Mouse (Mus musculus) adrenal gland, postnatal 36 days (tissue): ENCODE data around the gene Rarres2. TPM values are rescaled to one million over a fixed set of nuclear protein-coding genes. Genes with fewer than 3 reads are reported as not detected.

Experiments used
- DNase-seq, 2 experiments: peaks; one replicate each; pipeline ENCODE4 v3.0.0; 2021; ENCODE audit warnings: mixed read lengths in 1 of 2
- long read RNA-seq, 2 experiments: library from polyadenylated mRNA; stranded (forward); transcript quantifications; one replicate each; pipeline ENCODE4 v2.0.0; 2021; ENCODE audit warnings: borderline sequencing depth in 2 of 2
- total RNA-seq, 2 experiments: library from RNA; stranded (reverse); gene quantifications; 2 replicates each; pipeline ENCODE4 v1.2.3; 2021

Rarres2 gene
- 10 to 100 TPM; 52.7 to 77.5 TPM for total RNA-seq
- long read RNA-seq, experiment 1, transcript Rarres2-201 (6 exons, 731 nt) = minor isoform, 5 of 27 reads
- long read RNA-seq, experiment 1, transcript Rarres2-204 (6 exons, 795 nt) = major isoform, 10 of 27 reads
- long read RNA-seq, experiment 1, partial matches to known transcripts = 3 of 27 reads
- long read RNA-seq, experiment 1, other reads (novel, unspliced or antisense) = 3 of 27 reads
- long read RNA-seq, experiment 2, transcript Rarres2-204 (6 exons, 795 nt) = major isoform, 5 of 15 reads
- long read RNA-seq, experiment 2, partial matches to known transcripts = 3 of 15 reads
- long read RNA-seq, experiment 2, other reads (novel, unspliced or antisense) = 0 of 15 reads

DNA sequence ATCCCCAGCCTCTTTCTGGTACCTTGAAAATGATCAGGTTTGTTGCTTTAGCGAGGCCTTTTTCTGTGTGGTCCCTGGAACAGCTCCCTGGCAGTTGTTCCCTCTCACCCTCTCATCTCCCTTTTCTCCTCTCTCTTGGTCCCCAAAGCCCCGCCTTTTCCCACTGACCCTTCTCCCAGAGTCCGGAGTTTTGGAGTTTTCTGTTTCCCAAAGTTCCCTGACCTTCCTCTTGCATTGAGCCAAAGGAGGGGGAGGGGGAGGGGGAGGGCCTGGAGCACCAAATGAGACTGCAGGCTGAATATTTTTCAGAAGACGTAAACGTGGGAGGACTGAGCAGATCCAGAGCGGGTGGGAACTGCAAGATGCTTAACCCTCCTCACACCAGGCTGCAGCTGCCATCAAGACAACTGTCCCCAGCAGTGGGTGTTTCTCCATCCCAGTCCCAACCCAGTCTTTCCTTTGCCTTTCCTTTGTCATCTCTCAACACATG, at the start of gene Rarres2:
TSS of gene Rarres2 (minus strand) at position 218 of the 490 bp plus-strand sequence.
- peak in 1 of 2 experiments; percentile 44 for DNase-seq

DNA sequence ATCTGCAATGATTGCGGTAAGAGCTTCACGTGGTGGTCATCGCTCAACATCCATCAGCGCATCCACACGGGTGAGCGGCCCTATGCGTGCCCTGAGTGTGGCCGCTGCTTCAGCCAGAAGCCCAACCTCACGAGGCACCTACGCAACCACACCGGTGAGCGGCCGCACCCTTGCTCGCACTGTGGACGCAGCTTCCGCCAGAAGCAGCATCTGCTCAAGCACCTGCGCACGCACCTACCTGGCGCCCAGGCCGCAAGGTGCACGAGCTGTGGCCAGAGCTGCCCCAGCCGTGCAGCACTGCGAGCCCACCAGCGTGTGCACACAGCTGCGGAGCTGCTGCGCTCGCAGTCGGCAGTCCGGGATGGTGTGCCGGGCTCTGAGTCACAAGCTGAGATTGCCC, 47.4 kb upstream of the Rarres2 start:
- no peak for DNase-seq

DNA sequence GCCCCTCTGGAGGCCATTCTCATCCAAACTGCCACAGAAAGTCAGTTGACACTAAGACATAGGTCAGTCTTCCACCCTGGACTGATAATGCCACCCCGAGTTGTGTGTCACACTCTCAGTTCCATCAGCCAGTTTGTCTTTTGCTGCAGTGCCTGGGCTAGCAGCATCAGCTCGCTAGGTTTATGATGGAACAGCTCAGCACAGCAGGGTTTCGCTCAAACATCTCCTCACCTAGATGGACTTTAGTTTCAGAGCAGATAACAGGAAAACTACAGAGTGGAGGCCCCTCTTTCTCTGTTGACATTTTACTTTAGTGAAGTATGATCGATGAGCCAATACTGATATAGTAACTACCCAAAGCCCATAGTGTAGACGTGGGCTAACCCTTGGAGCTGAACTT, 42.2 kb upstream of the Rarres2 start:
- no peak for DNase-seq

DNA sequence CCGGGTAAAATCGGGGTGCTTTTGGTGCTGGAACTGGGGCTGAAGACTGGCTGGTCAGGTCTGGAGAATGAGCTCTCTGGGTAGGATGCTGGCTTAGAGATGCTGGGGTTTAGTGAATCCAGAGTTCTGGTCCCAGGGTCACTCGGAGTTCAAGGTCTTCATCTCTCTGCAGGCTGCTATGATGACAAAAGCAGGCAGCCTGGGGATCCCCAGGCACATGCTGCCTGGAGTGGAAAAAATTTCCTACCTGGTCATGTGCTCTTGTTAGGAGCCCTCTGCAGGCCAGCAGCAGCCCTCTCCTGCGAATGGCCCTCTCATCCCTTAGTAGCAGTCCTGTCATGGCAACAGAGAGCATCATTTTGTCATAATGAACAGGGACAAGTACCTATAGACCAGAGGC, 40.9 kb upstream of the Rarres2 start:
- DNase-seq = no peak

DNA sequence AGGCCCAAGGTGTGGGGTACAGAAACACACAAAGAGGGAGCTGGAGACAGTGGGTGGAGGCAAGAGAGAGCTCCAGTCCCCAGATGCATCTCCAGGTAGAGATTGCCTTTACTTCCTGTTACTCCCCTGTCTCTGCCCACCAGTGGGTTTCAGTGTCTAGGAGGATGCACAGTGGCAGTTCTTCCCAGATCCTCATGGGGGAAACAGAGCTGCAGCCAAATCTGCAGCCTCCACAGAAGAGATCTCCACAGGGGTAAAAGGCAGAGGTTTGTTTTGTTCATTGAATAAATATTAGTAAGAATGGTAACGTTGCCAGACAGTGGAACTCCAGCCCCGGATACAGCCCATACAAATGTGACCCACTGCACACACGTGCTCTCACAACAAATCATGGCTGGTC, 38.1 kb upstream of the Rarres2 start:
- DNase-seq = no peak

DNA sequence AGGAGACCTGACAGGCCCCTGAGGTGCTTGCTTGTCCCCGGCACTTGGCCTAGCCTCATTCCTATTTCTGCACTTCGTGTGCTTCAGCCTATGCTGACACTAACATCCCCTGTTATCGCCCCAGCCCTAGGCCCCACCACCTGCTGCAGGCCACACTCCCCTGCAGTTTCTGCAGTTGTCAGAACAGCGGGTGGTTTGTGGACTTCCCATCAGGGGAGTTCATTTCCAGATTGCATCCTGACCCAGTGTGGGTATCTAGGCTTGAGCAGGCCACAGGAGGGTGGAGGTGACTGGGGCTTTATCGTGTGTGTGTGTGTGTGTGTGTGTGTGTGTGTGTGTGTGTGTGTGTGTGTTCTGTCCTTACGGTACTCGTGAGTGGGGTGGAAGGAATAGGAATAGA, 36.9 kb upstream of the Rarres2 start:
- no peak for DNase-seq

DNA sequence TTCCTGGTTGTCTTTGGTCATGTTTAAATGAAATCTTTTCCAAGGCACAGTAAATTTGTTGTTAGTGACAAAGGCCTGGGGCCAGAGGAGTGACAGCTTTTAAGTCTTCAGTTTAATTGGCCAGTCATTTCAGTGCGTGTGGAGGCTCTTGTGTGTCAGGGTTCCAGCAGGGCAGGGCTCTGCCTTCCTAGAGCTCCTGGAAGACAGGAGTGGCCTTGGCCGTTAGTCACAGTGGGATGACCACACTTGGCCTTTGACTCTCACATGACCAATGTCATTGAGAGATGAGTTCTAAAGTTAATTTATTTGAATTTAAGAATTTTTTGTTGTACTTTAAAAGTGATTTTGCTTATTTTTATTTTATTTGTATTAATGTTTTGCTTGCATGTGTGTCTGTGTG, 35.5 kb upstream of the Rarres2 start:
- peak; percentile 64 to 77 for DNase-seq

DNA sequence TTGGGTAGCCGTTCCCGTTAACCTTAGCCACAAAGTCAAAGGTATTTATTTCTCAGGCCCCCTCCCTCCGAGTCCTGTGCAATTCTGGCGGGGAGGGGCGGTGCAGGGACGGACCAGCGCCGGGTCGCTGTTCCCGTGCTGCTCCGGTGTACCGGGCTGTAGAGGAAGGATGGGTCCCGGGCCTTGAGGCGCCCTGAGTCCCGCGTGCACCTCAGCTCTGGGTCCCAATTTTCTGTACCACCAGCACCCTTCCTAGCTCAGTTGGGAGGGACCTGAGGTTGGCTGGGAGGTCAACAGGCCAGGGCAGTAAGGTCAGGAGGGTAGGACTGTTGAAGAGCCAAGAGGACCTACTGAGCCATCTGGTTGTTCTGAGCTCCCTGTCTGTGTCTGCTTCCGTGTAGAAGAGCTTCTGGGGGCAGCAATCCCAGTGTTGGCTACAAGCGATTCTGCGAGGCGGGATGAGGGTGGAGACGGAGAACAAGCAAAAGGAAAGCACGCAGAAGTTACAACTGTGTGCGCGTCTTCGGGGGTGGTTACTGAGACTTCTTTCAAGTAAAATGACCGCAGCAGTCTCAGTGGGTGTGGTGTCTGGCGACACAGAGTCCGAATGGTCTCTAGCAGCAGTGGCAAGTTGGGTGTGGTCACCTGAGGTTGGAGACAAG, 29.6 kb upstream of the Rarres2 start:
- peak; percentile 37 for DNase-seq

DNA sequence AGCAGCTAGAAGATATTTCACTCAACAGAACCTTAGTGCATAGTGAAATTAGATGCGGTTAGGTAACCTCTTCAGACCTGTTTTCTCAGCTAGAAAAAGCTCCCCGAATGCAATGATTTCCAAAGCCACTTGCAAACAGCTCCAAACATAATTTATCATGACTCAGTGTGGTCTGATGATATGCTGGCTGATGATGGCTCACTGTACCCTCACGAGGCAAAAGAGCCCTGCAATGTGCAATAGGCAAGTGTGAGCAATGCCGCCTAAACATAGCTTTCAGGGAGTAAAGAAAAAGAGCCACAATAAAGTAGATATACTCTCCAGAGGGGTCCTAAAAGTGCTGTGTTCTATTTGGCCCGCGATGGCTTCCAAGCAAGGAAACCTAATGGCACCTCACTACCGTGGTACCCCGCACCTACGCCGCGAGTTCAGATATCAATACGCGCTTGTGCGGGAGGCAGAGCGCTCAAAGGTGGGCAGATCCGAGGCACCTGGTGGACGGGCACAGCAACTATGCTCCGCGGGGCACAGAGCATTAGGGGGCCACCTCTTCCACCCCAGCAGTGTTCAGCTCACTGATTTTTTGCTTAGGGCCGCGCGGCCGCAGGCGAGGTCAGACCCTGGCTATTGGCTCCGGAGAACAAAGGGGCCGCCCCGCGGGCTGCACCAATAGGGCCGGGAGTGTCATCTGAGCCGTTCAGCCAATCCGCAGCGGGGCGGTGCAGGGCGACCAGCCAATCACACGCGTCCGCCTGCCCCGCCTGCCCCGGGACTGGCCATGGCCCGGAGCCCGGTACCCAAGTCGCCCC, 28.9 kb upstream of the Rarres2 start, which contains the start of gene Zfp775:
TSS of gene Zfp775 (plus strand) at position 793 of the 809 bp plus-strand sequence.
- peak; percentile 98 to 99 for DNase-seq

DNA sequence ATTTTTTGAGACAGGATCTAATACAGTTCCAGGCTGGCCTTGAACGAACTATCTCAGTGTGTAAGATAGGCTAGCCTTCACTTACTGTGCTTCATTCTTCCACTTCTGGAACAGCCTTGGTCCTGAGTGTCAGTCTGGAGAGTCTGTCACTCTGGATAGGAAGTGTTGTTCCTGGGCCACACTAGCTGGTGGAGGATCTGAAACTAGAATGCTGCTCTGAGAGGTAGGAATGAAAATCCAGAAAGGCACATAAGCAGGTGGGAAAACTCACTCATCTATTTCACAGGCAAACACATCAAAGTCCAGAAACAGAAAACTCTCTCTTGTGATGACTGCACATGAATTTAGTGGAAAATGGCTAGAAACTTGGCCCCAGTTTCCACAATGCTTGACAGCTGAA, 28.0 kb upstream of the Rarres2 start:
- DNase-seq = no peak

DNA sequence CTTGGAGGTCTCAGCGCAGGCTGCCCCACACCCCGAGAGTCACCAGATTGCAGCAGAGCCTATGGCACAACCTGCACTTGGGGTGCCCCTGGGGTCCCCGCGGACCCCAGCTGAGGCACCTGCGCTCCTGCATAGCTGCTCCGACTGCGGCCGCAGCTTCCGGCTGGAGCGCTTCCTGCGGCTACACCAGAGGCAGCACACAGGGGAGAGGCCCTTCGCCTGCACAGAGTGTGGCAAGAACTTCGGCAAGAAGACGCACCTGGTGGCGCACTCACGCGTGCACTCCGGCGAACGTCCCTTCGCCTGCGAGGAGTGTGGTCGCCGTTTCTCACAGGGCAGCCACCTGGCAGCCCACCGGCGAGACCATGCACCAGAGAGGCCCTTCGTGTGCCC, 24.6 kb upstream of the Rarres2 start:
- DNase-seq = no peak

DNA sequence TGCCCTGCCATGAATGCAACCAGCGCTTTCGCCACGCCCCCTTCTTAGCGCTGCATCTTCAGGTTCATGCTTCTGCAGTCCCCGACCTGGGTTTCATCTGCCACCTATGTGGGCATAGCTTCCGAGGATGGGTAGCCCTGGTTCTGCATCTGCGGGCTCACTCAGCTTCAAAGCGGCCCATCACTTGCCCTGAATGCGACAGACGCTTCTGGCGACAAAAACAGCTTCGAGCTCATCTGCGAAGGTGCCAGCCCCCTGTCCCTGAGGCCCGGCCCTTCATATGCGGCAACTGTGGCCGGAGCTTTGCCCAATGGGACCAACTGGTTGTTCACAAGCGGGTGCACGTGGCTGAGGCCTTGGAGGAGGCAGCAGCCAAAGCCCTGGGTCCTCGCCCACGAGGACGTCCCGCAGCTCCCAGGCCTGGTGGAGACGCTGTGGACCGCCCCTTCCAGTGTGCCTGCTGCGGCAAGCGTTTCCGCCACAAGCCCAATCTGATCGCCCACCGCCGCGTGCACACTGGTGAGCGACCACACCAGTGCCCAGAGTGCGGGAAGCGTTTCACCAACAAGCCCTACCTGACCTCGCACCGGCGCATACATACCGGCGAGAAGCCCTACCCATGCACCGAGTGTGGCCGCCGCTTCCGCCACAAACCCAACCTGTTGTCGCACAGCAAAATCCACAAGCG, 24.1 kb upstream of the Rarres2 start:
- DNase-seq = no peak

DNA sequence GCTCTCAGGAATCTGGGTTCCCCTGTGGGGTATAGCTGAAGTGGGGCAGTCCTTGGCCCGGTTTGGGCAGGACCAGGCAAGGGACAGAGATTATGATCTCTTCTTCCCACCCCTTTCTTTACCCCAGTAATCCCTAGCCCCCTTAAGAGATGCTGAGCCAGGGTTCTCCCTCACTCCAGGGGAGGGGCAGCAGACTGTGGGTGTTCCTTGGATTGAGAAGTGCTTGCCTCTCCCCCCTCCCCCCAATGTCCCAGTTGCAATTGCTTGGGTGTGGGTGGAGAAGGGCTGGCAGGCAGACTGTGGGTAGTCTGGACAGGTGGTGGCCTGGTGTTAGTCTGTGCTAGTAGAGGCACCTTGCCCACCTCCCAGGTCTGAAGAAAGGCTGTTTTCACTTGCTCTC, 22.7 kb upstream of the Rarres2 start:
- DNase-seq = peak in 1 of 2 experiments; percentile 45

DNA sequence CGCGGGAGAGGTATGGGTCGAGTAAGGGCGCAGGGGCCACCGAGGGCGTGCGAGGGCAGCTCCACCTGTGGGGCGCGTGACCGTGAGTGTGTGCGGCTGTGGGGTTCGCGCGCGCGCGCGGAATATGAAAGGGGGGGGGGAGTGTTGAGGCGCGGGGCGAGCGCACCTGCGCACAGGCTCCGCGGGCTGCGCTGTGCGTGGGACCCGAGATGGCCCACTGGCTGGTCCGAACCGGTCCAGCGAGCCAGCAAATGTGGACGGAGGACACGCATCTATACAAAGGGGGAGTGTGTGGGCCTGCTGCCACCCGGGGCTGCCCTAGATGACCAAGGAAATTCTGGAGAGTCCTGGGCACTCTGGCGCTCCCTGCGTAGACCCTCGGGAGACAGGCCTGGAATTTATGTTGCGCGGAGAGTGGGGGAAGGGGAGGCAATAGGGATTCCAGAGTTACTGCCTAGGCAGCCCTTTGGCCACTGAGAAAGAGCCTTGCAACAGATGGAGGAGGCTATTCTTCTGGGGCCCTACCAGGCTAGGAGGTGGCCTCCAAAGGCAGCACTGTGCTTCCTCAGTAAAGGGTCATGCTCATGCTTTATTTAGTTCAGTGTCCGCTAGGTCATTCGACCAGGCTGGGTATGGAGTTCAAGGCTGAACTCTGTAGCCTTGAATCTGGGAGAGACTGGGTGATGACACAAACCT, 21.6 kb upstream of the Rarres2 start:
- DNase-seq = peak; percentile 56 to 57

DNA sequence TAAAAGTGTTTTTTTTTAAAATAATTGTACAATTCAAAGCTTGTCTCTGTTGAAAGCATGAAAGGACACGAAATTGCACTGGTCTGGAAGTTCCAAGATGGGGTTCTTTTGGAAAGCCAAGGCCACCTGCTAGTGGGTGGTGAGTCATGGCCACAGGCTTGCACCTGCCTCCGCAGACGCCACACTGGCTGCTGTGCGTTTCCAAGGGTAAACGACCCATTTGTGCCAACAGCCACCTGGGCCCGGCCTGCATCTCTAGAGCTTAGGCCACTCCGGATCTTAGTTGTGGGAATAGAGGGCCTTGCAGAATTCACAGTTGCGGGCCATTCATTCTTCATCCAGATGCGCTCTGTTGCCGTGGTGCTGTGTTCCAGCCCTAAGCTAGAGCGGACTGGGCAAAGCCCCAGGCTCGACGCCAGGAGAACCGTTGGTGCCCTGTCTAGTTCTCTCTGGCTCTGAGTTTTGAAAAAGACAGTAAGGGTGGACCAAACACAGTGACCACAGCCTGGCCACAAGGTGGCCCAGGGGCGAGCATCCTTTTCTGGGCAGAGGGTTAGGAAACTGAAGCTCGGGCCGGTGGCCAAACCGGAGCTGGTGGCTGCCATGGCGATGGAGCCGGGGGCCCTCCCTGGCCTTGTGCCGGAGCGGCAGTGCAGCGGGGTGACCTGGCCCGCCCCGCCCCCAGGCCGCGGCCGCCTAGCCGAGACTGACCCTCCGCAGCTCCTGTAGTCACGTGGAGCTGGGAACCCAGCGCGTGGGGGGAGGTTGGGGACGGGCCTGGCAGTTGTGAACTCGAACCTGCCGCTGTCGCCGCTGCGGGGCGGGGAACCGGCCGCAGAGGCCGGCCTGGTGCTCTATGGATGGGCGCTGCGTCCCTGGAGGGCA, 20.8 kb upstream of the Rarres2 start, which contains the start of the genes Repin1 and Gm44965:
TSS of gene Repin1 (plus strand) at position 726 of the 885 bp plus-strand sequence.
TSS of gene Gm44965 (plus strand) at position 784 of the 885 bp plus-strand sequence.
- peak; percentile 97 to 98 for DNase-seq

DNA sequence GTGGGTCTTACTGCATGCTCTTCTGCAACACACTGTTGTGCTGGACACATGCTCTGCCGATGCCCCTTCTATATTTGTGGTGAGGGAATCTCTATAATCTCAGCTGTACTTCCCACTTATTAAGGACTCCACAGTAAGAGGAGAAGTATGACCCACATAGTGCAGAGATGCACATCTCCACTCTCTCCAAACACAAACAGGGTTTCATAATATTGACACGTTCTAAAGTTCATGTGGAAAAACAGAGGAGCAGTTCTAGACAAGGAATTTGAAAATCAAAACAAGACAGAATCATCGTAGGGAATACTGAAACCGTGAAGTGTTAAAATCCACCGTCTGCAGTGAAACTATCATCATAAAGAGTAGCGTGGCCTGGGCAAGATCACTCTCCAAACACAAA, 19.3 kb upstream of the Rarres2 start:
- no peak for DNase-seq

DNA sequence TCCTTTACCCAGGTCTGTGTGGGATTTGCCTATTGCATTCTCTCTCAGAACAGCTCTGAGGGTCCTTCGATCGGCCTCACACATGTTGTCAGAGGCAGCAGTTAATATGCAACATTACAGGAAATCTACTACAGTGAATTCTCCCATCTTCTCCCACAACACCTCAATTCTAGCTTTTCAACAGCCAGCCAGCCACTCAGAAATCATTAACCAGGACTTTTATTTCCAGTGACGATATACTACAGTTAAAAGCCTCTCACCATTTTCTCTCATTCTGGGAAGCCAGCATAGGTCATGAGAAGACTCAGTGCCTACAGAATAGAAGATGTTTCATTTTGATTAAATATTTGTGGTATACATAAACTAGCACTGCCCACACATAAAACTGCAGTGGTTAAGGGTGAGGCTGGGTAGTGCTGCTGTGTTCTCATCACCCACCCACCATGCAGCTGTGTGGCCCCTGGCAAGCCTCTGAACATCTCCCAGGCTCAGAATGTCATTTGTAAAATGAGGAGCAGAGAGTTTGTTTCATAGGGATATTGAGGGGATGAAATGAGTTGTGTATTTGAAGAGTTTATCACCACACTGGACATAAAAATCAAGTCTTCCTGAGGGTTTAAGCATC, 18.7 kb upstream of the Rarres2 start:
- no peak for DNase-seq

DNA sequence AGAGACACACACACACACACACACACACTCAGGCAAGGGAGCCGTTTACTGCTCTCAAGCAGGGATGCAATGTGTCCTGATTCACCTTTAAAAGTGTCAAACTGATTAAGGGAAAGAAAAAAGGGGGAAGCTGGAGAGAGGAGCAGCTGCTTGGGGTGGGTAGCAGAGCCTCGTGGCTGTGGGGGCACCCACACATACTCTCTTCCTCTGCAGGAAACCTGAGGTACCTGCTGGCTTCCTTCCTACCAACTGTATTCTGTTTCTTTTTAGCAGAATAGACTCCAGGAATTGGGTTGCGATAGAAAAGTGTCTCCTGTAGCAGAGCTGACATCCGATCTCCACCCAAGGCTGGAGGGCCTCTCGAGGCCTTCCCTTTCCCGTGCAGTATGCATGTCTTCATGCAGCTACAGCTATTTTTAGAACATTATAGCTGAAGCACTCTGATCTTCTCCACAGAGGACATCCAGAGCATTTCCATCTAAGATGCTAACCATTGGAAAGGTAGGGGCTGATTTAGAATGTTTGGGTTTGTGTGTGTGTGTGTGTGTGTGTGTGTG, 16.7 kb upstream of the Rarres2 start, which contains the start of gene Gm45021:
TSS of gene Gm45021 (plus strand) at position 417 of the 557 bp plus-strand sequence.
- no peak for DNase-seq

DNA sequence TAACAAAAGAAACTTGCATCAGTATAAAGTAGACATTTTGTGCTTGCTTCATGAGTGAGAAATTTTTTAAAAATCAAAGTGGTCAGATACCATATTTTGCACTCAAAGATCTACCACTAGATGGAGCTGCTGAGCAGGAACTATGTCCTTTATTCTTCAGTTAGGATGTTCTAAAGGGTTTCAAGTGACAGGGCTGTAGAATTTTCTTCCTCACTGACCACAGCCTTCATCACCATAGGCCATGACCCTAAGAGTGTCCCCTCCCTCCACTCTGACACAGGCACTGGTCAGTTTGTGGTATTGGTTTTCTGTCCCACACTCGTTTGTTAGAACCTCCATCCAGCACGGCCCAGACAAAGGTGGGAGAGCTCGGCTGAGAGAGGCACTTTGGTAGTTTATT, 9.4 kb upstream of the Rarres2 start:
- peak in 1 of 2 experiments; percentile 63 for DNase-seq
